16 mouse cellular contexts compared by ENCODE assay signal in the genomic region with DNA sequence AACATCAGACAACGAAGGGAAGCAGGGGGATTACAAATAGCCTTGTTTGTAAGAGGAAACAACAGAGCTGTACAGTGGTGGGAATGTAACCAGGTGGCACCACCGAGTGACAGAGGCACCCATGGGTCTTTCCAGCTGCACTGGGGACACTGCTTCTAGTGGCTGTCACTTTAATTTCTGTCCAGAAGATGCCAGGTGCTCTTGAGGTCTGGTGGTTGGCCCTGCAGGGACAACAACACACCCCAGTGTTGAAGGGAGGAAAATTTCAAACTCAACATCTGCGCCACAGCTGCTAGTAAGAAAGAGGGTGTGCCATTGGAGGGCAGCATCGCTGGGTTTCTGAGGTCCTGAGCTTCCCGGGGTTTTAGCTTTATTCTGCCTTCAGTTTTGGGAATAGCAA. TPM values are rescaled to one million over a fixed set of nuclear protein-coding genes. Genes with fewer than 3 reads are reported as not detected.
A peak's percentile ranks its signal among the peaks of the same experiment; 100 is the strongest.
DNase-seq lines count a peak whose midpoint lies in the region; ATAC-seq and TF ChIP-seq lines count a peak whose summit lies in the region.
"Had no signal": no experiment of that assay in that cellular context is flagged by ENCODE, and none has a peak within 500 bp of the region (broad histone marks: within the 10 kb centered on the region; RNA-seq: fewer than 3 reads in every experiment).

No protein-coding gene starts in this region.

- H3K9me3 ChIP-seq in heart, embryonic 12.5 days (replicated peaks), result no peaks in the 10 kb centered on the region
- no peaks in the 10 kb centered on the region for H3K9me3 ChIP-seq in stomach, embryonic 15.5 days
- no peaks in the 10 kb centered on the region for H3K9me3 ChIP-seq in stomach, postnatal 0 days (ENCODE audit: control insufficient read depth, low read length)
- H3K9me3 ChIP-seq: embryonic facial prominence, embryonic 10.5 days; hindbrain, embryonic 13.5 days; limb, embryonic 12.5 days had no signal

- H3K27me3 ChIP-seq in heart, embryonic 12.5 days (replicated peaks), result peaks cover 54% of the 10 kb centered on the region
- no peaks in the 10 kb centered on the region for H3K27me3 ChIP-seq in stomach, embryonic 15.5 days (replicated peaks)
- no peaks in the 10 kb centered on the region for H3K27me3 ChIP-seq in stomach, postnatal 0 days (ENCODE audit: control insufficient read depth, insufficient read depth, low read length)
- 0 out of 2 replicates have a peak, but pooled peaks cover 6% of the 10 kb centered on the region for H3K27me3 ChIP-seq in small intestine, adult 2 months (ENCODE audit: control insufficient read depth, insufficient read depth, low read length)
- H3K27me3 ChIP-seq: Patski had no signal

- H3K4me1 ChIP-seq in heart, embryonic 12.5 days (replicated peaks), result peaks cover 8% of the 10 kb centered on the region; the same call in 1 of the 2 replicates
- H3K4me1 ChIP-seq in stomach, embryonic 15.5 days, result peaks cover 10% of the 10 kb centered on the region; the same call in 1 of the 2 replicates
- H3K4me1 ChIP-seq in stomach, postnatal 0 days (replicated peaks; ENCODE audit: control insufficient read depth, insufficient read depth), result no peaks in the 10 kb centered on the region; the same call in 1 of the 2 replicates
- H3K4me1 ChIP-seq in small intestine, adult 2 months (ENCODE audit: control insufficient read depth, insufficient read depth, insufficient read length, low read length), result no peaks in the 10 kb centered on the region; the same call in 1 of the 2 replicates

- intact Hi-C loops in heart, postnatal 10 days (cut with DNase I), result loop anchor here (2.0 kb wide), 1 partner anchor 50 kb away; no protein-coding TSS in a partner anchor
- intact Hi-C loops in left cerebral cortex, postnatal 36 days (cut with DNase I), result loop anchor here (5.0 kb wide), 1 partner anchor 42 kb away; no protein-coding TSS in a partner anchor

- no peak for TF ChIP-seq CTCF in stomach, postnatal 0 days (IDR thresholded peaks at IDR 0.05; ENCODE audit: low read depth)
- TF ChIP-seq CTCF in small intestine, adult 2 months (IDR thresholded peaks at IDR 0.05; ENCODE audit: extremely low read depth, insufficient read length, insufficient replicate concordance, low read depth, low read length), result no peak

- no peak for ATAC-seq in heart, embryonic 12.5 days (ENCODE audit: insufficient number of reproducible peaks, low FRiP score)
- no peak for ATAC-seq in stomach, embryonic 15.5 days (ENCODE audit: insufficient read depth, low FRiP score, low read depth)
- ATAC-seq in stomach, postnatal 0 days (ENCODE audit: low FRiP score, low TSS enrichment), result no peak
- ATAC-seq: Patski had no signal

- no peak overlapping the region for H3K4me2 ChIP-seq in heart, embryonic 12.5 days
- H3K4me2 ChIP-seq in stomach, embryonic 15.5 days, result peak overlapping the region; percentile 87; the same call in 1 of the 2 replicates
- H3K4me2 ChIP-seq in stomach, postnatal 0 days (replicated peaks; ENCODE audit: low read depth), result no peak overlapping the region

- no peak overlapping the region for H3K9ac ChIP-seq in heart, embryonic 12.5 days
- no peak overlapping the region for H3K9ac ChIP-seq in stomach, embryonic 15.5 days
- no peak overlapping the region for H3K9ac ChIP-seq in stomach, postnatal 0 days (ENCODE audit: low read length)
- H3K9ac ChIP-seq: hindbrain, embryonic 13.5 days; limb, embryonic 12.5 days had no signal

- TF ChIP-seq POLR2A in small intestine, adult 2 months (IDR thresholded peaks at IDR 0.05; ENCODE audit: low read depth, low read length), result no peak

- H3K4me3 ChIP-seq in heart, embryonic 12.5 days, result no peak overlapping the region
- no peak overlapping the region for H3K4me3 ChIP-seq in stomach, embryonic 15.5 days (replicated peaks)
- H3K4me3 ChIP-seq in stomach, postnatal 0 days (ENCODE audit: low read depth, low read length), result no peak overlapping the region
- no peak overlapping the region for H3K4me3 ChIP-seq in small intestine, adult 2 months (ENCODE audit: low read depth, low read length)
- H3K4me3 ChIP-seq: hindbrain, embryonic 13.5 days; limb, embryonic 12.5 days had no signal

- 62% methylated on average over 5 of the region's 5 CpGs for WGBS in heart, embryonic 12.5 days
- 65% methylated on average over 5 of the region's 5 CpGs for WGBS in stomach, embryonic 15.5 days
- WGBS in stomach, postnatal 0 days, result 57% methylated on average over 5 of the region's 5 CpGs
- WGBS in small intestine, adult 2 months, result 46% methylated on average over 5 of the region's 5 CpGs

- no peak overlapping the region for H3K27ac ChIP-seq in heart, embryonic 12.5 days (ENCODE audit: poor library complexity, severe bottlenecking)
- H3K27ac ChIP-seq in stomach, embryonic 15.5 days, result peak overlapping the region; percentile 26; the same call in 1 of the 2 replicates
- H3K27ac ChIP-seq in stomach, postnatal 0 days (replicated peaks), result no peak overlapping the region
- H3K27ac ChIP-seq in small intestine, adult 2 months (ENCODE audit: insufficient read depth, low read depth, low read length), result peak overlapping the region; percentile 52
- H3K27ac ChIP-seq: embryonic facial prominence, embryonic 10.5 days; hindbrain, embryonic 13.5 days; limb, embryonic 12.5 days had no signal

- H3K36me3 ChIP-seq in heart, embryonic 12.5 days, result no peaks in the 10 kb centered on the region
- H3K36me3 ChIP-seq in stomach, embryonic 15.5 days, result no peaks in the 10 kb centered on the region
- H3K36me3 ChIP-seq in stomach, postnatal 0 days (ENCODE audit: control insufficient read depth, insufficient read depth, low read length), result no peaks in the 10 kb centered on the region
- H3K36me3 ChIP-seq in small intestine, adult 2 months (ENCODE audit: control insufficient read depth, insufficient read depth, low read length), result no peaks in the 10 kb centered on the region
- H3K36me3 ChIP-seq: embryonic facial prominence, embryonic 10.5 days; hindbrain, embryonic 13.5 days; limb, embryonic 12.5 days had no signal

- DNase-seq in heart, postnatal 10 days, result peak; percentile 15 to 26
- no peak for DNase-seq in stomach, postnatal 0 days (ENCODE audit: low spot score)
- no peak for DNase-seq in adipocyte (ENCODE audit: low spot score)
- no peak for DNase-seq in left cerebral cortex, postnatal 36 days (ENCODE audit: low spot score in 2 of 2)
- DNase-seq in urinary bladder, adult 18-20 months (ENCODE audit: low spot score in 2 of 2), result no peak
- DNase-seq: adrenal gland, postnatal 10 days; cerebellum, adult 2 months; kidney, adult 2 months had no signal

- no peak for TF ChIP-seq EP300 in stomach, postnatal 0 days (optimal IDR thresholded peaks at IDR 0.05)

RNA-seq across cellular contexts. Expression of gene Pik3r5, which starts 1.3 kb away (rescaled TPM):
- total RNA-seq in heart, postnatal 10 days (2021), result 1 to 10 TPM in 1 of 2 experiments, under 1 TPM in 1; 0.72 to 1.3 TPM
- polyA plus RNA-seq in heart, embryonic 12.5 days (2016; fragmentation: Nextera tagmentation; extraction: Ambion mirVana), result 0.14 and 0.21 TPM in 2 replicates
- 0.54 and 0.76 TPM in 2 replicates for polyA plus RNA-seq in stomach, embryonic 15.5 days (2015; fragmentation: Nextera tagmentation; extraction: Ambion mirVana)
- 0.24 and 0.36 TPM in 2 replicates for polyA plus RNA-seq in stomach, postnatal 0 days (2015; fragmentation: Nextera tagmentation; extraction: Ambion mirVana)
- polyA plus RNA-seq in small intestine, adult 2 months (2012; rRNA removed), result 4.3 and 8.9 TPM in 2 replicates
- total RNA-seq in left cerebral cortex, postnatal 36 days (2021), result 1 to 10 TPM; 3.0 to 3.3 TPM

RNA-seq across cellular contexts. Expression of gene Ntn1, which starts 30.0 kb away (rescaled TPM):
- 10 to 100 TPM; 72.8 to 80.5 TPM for total RNA-seq in heart, postnatal 10 days (2021)
- polyA plus RNA-seq in heart, embryonic 12.5 days (2016; fragmentation: Nextera tagmentation; extraction: Ambion mirVana), result 38.6 and 41.9 TPM in 2 replicates
- polyA plus RNA-seq in stomach, embryonic 15.5 days (2015; fragmentation: Nextera tagmentation; extraction: Ambion mirVana), result 16.1 and 18.7 TPM in 2 replicates
- polyA plus RNA-seq in stomach, postnatal 0 days (2015; fragmentation: Nextera tagmentation; extraction: Ambion mirVana), result 7.4 and 8.5 TPM in 2 replicates
- 22.7 and 23.7 TPM in 2 replicates for polyA plus RNA-seq in small intestine, adult 2 months (2012; rRNA removed)
- total RNA-seq in left cerebral cortex, postnatal 36 days (2021), result 1 to 10 TPM; 5.5 to 7.5 TPM
- total RNA-seq: megakaryocyte-erythroid progenitor cell, adult 5-6 weeks had no signal

Comparison
In these comparisons a context has a peak if more than half of its experiments do, and no peak if none do; other contexts are left out.
1. H3K27ac ChIP-seq: peak in stomach, embryonic 15.5 days (single experiment) and small intestine, adult 2 months (single experiment); none in heart, embryonic 12.5 days (single experiment) and stomach, postnatal 0 days (single experiment).
2. DNase-seq: peak in heart, postnatal 10 days (2 of 2); none in stomach, postnatal 0 days (single experiment), adipocyte (single experiment), left cerebral cortex, postnatal 36 days (0 of 2) and urinary bladder, adult 18-20 months (0 of 2).